ENCODE assay signal across 15 mouse cellular contexts in genomic region chr1:176315063-176315462, GRCm38 (mm10). TPM values are rescaled to one million over a fixed set of nuclear protein-coding genes. Genes with fewer than 3 reads are reported as not detected.
"Had no signal": no experiment of that assay in that cellular context is flagged by ENCODE, and none has a peak within 500 bp of the region (broad histone marks: within the 10 kb centered on the region; RNA-seq: fewer than 3 reads in every experiment).

No protein-coding gene starts in this region.

- H3K4me3 ChIP-seq: liver, embryonic 13.5 days had no signal

- ATAC-seq: intestine, postnatal 0 days had no signal

- DNase-seq: kidney, adult 2 months; kidney, postnatal 25 days; liver, embryonic 13.5 days; lung, adult 2 months; lung, postnatal 14 days; lung, postnatal 4 days; midbrain, embryonic 14.5 days; thymus, adult 2 months; thymus, postnatal 14 days; thymus, postnatal 4 days had no signal

- H3K27ac ChIP-seq: kidney, postnatal 0 days; liver, embryonic 13.5 days had no signal

RNA-seq across cellular contexts. Expression of gene Pld5, which starts 40.0 kb away (rescaled TPM):
- total RNA-seq: liver, adult 2 months; megakaryocyte progenitor cell, adult 5-6 weeks; megakaryocyte-erythroid progenitor cell, adult 5-6 weeks had no signal
